Mouse (Mus musculus) liver, embryonic 14.5 days (tissue): ENCODE measurements around the gene Vav2.

Experiments
- CTCF ChIP-seq: IDR thresholded peaks from 2 replicates; pipeline ENCODE4 v1.5.1; 2016; ENCODE audit warnings: antibody characterized with exemption, low read depth, control low read depth
- EP300 ChIP-seq: IDR thresholded peaks from 2 replicates; pipeline ENCODE4 v1.6.1; 2016; ENCODE audit warnings: antibody characterized with exemption, low read depth

DNA sequence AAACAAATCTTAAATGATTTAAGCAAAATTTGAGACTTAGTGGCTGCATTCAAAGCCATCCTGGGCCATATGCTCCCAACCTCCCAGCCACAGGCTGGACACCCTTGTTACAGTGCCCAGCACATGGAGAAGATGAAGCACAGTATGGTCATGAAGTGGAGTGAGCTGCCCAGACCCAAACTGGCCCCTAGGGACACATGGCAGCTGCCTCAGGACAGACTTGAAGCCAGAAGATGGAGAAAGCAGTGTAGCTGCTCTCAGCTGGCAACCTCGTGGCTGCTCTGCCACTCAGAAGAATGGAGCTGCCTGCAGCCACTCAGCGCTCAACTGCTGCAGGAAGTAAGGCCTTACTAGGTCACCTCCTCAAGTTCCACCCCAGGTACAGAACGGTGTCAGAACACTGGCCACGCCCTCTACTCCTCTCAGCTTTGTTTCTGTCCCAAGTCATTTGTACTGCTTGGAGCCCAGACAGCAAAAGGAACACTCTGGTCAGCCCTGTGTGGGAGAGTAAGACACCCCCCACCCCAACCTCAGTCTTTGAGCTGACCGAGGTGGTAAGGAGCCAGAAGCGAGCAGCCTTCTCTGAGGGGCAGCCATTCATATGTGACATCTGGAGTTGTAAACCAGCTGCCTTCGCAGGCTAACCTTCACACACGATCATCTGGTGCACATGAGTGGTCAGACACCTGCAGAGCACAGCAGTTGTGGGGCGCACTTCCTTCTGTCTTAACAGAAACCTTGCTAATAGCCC lies 130.0 kb downstream of the Vav2 start:
- TF ChIP-seq CTCF (no peak), EP300 (no peak)
